In the genomic region with DNA sequence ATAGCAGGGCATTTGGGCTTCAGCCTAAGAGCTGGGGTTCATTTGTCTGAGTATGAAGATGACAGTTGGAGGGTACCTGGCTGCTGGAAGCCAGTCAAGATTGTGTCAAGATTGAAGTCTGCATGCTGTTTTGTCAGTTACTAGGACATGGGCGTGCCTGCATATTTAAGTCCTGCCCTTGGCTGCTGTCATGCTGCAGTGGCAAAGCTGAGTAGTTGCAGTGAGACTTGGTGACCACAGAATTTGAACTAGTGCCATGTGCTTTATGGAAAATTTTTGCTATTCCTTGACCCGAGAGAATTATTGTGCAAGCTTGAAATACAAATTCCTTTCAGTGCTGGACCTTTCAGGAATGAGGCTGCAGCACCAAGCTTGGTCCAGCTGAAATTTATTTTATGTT, we compare ENCODE assay signal across 15 mouse cellular contexts. TPM values are rescaled to one million over a fixed set of nuclear protein-coding genes. Genes with fewer than 3 reads are reported as not detected.
DNase-seq lines count a peak whose midpoint lies in the region; ATAC-seq and TF ChIP-seq lines count a peak whose summit lies in the region.
"Had no signal": no experiment of that assay in that cellular context is flagged by ENCODE, and none has a peak within 500 bp of the region (broad histone marks: within the 10 kb centered on the region; RNA-seq: fewer than 3 reads in every experiment).

No protein-coding gene starts in this region.

- no peaks in the 10 kb centered on the region for H3K9me3 ChIP-seq in MEL (replicated peaks; ENCODE audit: insufficient read depth, low read length)
- H3K9me3 ChIP-seq: embryonic facial prominence, embryonic 10.5 days; midbrain, embryonic 13.5 days; stomach, embryonic 15.5 days had no signal

- TF ChIP-seq POLR2A in MEL (IDR thresholded peaks at IDR 0.05; ENCODE audit: control insufficient read depth in 1 of 2, insufficient read depth in 1 of 2, low read depth in 1 of 2, low read length in 2 of 2, poor library complexity in 1 of 2), result 0 out of 4 replicates have a peak, but pooled peaks of 1 of the 2 experiments have one; percentile 25

- DNase-seq in heart, postnatal 10 days, result peak; percentile 27 to 30
- no peak for DNase-seq in heart, postnatal 14 days
- DNase-seq in MEL (ENCODE audit: low read depth, low spot score), result peak; percentile 74
- peak; percentile 46 for DNase-seq in adrenal gland, adult 8-10 months
- DNase-seq in lung, postnatal 25 days (ENCODE audit: low spot score), result peak; percentile 49
- no peak for DNase-seq in right cerebral cortex, adult 18-20 months
- DNase-seq: cerebellum, adult 9-11 months; right cerebral cortex, postnatal 4 days had no signal

- H3K79me2 ChIP-seq in MEL (ENCODE audit: control insufficient read depth, insufficient read depth, low read length, poor library complexity), result peaks cover 9% of the 10 kb centered on the region

- intact Hi-C loops in heart, postnatal 10 days (cut with DNase I), result no loop called here
- intact Hi-C loops in heart, postnatal 14 days (cut with DNase I), result no loop called here

- no peak for TF ChIP-seq RAD21 in MEL (IDR thresholded peaks at IDR 0.05; ENCODE audit: low read depth, low read length)

- H3K27me3 ChIP-seq in MEL (ENCODE audit: control insufficient read depth in 1 of 2, insufficient read depth in 2 of 2, low read length in 2 of 2), result no peaks in the 10 kb centered on the region
- H3K27me3 ChIP-seq: midbrain, embryonic 13.5 days; stomach, embryonic 15.5 days had no signal

- H3K27ac ChIP-seq in MEL (ENCODE audit: control insufficient read depth, low read depth, low read length), result no peak overlapping the region; the same call in 1 of the 2 replicates
- H3K27ac ChIP-seq: embryonic facial prominence, embryonic 10.5 days; layer of hippocampus, adult 2 months; midbrain, embryonic 13.5 days; stomach, embryonic 15.5 days had no signal

- H3K4me3 ChIP-seq in MEL (ENCODE audit: control insufficient read depth in 1 of 2, insufficient read depth in 1 of 2, low read depth in 2 of 2, low read length in 2 of 2), result no peak overlapping the region
- H3K4me3 ChIP-seq: embryonic facial prominence, embryonic 10.5 days; layer of hippocampus, adult 2 months; midbrain, embryonic 13.5 days; stomach, embryonic 15.5 days had no signal

- H3K36me3 ChIP-seq in MEL (ENCODE audit: control insufficient read depth in 1 of 2, insufficient read depth in 2 of 2, low read length in 2 of 2), result peaks cover 29 to 44% of the 10 kb centered on the region in 2 experiments

- TF ChIP-seq EP300 in MEL (IDR thresholded peaks at IDR 0.05; ENCODE audit: low read depth in 1 of 2, low read length in 2 of 2), result peak; percentile 64 to 81

- no peak for ATAC-seq in megakaryocyte, adult 5-6 weeks (ENCODE audit: poor library complexity, severe bottlenecking)
- ATAC-seq: intestine, embryonic 16.5 days; midbrain, embryonic 13.5 days had no signal

- H3K4me1 ChIP-seq in MEL (ENCODE audit: control insufficient read depth in 1 of 2, insufficient read depth in 2 of 2, low read length in 2 of 2), result peaks cover 38 to 41% of the 10 kb centered on the region in 2 experiments
- H3K4me1 ChIP-seq: embryonic facial prominence, embryonic 10.5 days; stomach, embryonic 15.5 days had no signal

- no peak overlapping the region for H3K9ac ChIP-seq in MEL (ENCODE audit: control insufficient read depth, low read depth, low read length, poor library complexity, severe bottlenecking)
- H3K9ac ChIP-seq: midbrain, embryonic 13.5 days; stomach, embryonic 15.5 days had no signal

- no peak for TF ChIP-seq CTCF in MEL (IDR thresholded peaks at IDR 0.05 in 2 of 3, conservative IDR thresholded peaks at IDR 0.05 in 1 of 3; ENCODE audit: control insufficient read depth in 1 of 3, insufficient read depth in 1 of 3, low read depth in 2 of 3, low read length in 3 of 3, poor library complexity in 1 of 3, severe bottlenecking in 1 of 3)

TF ChIP-seq in MEL, 35 proteins besides CTCF, POLR2A, EP300 and RAD21 (continues in another document):
- TF ChIP-seq ZNF384 (IDR thresholded peaks at IDR 0.05; ENCODE audit: low read depth, low read length), result no peak
- TF ChIP-seq NRF1 (IDR thresholded peaks at IDR 0.05; ENCODE audit: insufficient read depth, low read depth, low read length, poor library complexity, severe bottlenecking), result no peak
- TF ChIP-seq USF1 (IDR thresholded peaks at IDR 0.05; ENCODE audit: low read depth, low read length), result no peak
- no peak for TF ChIP-seq POLR2AphosphoS5 (IDR thresholded peaks at IDR 0.05; ENCODE audit: borderline replicate concordance, low read depth, low read length)
- TF ChIP-seq MAX (IDR thresholded peaks at IDR 0.05; ENCODE audit: low read length), result peak; percentile 73; the same call in 1 of the 2 replicates
- no peak for TF ChIP-seq ELF1 (IDR thresholded peaks at IDR 0.05; ENCODE audit: low read depth, low read length)
- peak; percentile 84 for TF ChIP-seq MYB (IDR thresholded peaks at IDR 0.05; ENCODE audit: low read depth, low read length)
- no peak; the same call in 1 of the 2 replicates for TF ChIP-seq NELFE (IDR thresholded peaks at IDR 0.05; ENCODE audit: low read depth, low read length)
- TF ChIP-seq TCF12 (IDR thresholded peaks at IDR 0.05; ENCODE audit: low read depth, low read length), result peak; percentile 36
- TF ChIP-seq BHLHE40 (IDR thresholded peaks at IDR 0.05; ENCODE audit: borderline replicate concordance, low read depth, low read length), result no peak
- TF ChIP-seq RCOR1 (IDR thresholded peaks at IDR 0.05; ENCODE audit: low read depth, low read length), result no peak
- no peak for TF ChIP-seq JUND (IDR thresholded peaks at IDR 0.05; ENCODE audit: low read depth, low read length)
- TF ChIP-seq HCFC1 (IDR thresholded peaks at IDR 0.05; ENCODE audit: low read depth, low read length), result no peak
- TF ChIP-seq ETS1 (IDR thresholded peaks at IDR 0.05; ENCODE audit: low read depth, low read length), result peak; percentile 78
- no peak for TF ChIP-seq POLR2AphosphoS2 (IDR thresholded peaks at IDR 0.05; ENCODE audit: low read length)
- no peak for TF ChIP-seq MAZ (IDR thresholded peaks at IDR 0.05; ENCODE audit: low read depth, low read length)
- no peak for TF ChIP-seq KAT2A (conservative IDR thresholded peaks at IDR 0.05; ENCODE audit: low read depth, low read length)
- no peak for TF ChIP-seq GABPA (IDR thresholded peaks at IDR 0.05; ENCODE audit: low read depth, low read length)
- TF ChIP-seq USF2 (IDR thresholded peaks at IDR 0.05; ENCODE audit: borderline replicate concordance in 1 of 2, insufficient read depth in 1 of 2, low read depth in 1 of 2, low read length in 2 of 2), result no peak
- peak; percentile 74; the same call in 1 of the 2 replicates for TF ChIP-seq SIN3A (IDR thresholded peaks at IDR 0.05; ENCODE audit: low read length)
- TF ChIP-seq SMC3 (IDR thresholded peaks at IDR 0.05; ENCODE audit: low read depth, low read length), result no peak
- peak; percentile 87 for TF ChIP-seq MXI1 (IDR thresholded peaks at IDR 0.05; ENCODE audit: low read depth, low read length)
- TF ChIP-seq ZKSCAN1 (IDR thresholded peaks at IDR 0.05; ENCODE audit: low read depth, low read length), result no peak
- TF ChIP-seq MAFK (IDR thresholded peaks at IDR 0.05; ENCODE audit: borderline replicate concordance, low read depth, low read length), result no peak
- no peak for TF ChIP-seq CHD1 (IDR thresholded peaks at IDR 0.05; ENCODE audit: low read depth, low read length)

RNA-seq across cellular contexts. Expression of gene Chfr, which starts 6.7 kb away (rescaled TPM):
- 10 to 100 TPM; 21.6 to 22.1 TPM for total RNA-seq in heart, postnatal 10 days (2021)
- total RNA-seq in heart, postnatal 14 days (2021), result 10 to 100 TPM; 21.0 to 21.4 TPM
- 44.7 and 50.4 TPM in 2 replicates for total RNA-seq in MEL (2012; rRNA removed)
- polyA plus RNA-seq in MEL (2012; ENCODE audit: insufficient read depth in 1 of 2, insufficient read length in 2 of 2, low read depth in 1 of 2, low replicate concordance in 2 of 2, missing spikeins in 1 of 2), result 10 to 100 TPM in 1 of 2 experiments, not detected in 1; 63.9 TPM
- total RNA-seq in adrenal gland, adult 8-10 months (2022), result 10 to 100 TPM; 25.6 to 46.9 (median 37.0) TPM
- total RNA-seq in megakaryocyte, adult 5-6 weeks (2015), result 45.7 and 49.6 TPM in 2 replicates
- total RNA-seq in megakaryocyte, adult 5-6 weeks (2017), result 73.1 and 78.6 TPM in 2 replicates

RNA-seq across cellular contexts. Expression of gene Zfp605, which starts 32.4 kb away (rescaled TPM):
- total RNA-seq in heart, postnatal 10 days (2021), result 1 to 10 TPM; 3.4 to 3.7 TPM
- 1 to 10 TPM; 2.9 to 3.0 TPM for total RNA-seq in heart, postnatal 14 days (2021)
- total RNA-seq in MEL (2012; rRNA removed), result 4.0 and 5.2 TPM in 2 replicates
- polyA plus RNA-seq in MEL (2012; ENCODE audit: insufficient read depth in 1 of 2, insufficient read length in 2 of 2, low read depth in 1 of 2, low replicate concordance in 2 of 2, missing spikeins in 1 of 2), result 1 to 10 TPM in 1 of 2 experiments, not detected in 1; 4.7 TPM
- total RNA-seq in adrenal gland, adult 8-10 months (2022), result 1 to 10 TPM; 5.7 to 9.0 (median 7.7) TPM
- total RNA-seq in megakaryocyte, adult 5-6 weeks (2015), result 2.5 and 4.2 TPM in 2 replicates
- 5.9 and 8.1 TPM in 2 replicates for total RNA-seq in megakaryocyte, adult 5-6 weeks (2017)

RNA-seq across cellular contexts. Expression of gene Golga3, which starts 34.2 kb away (rescaled TPM):
- 10 to 100 TPM; 35.3 to 39.5 TPM for total RNA-seq in heart, postnatal 10 days (2021)
- total RNA-seq in heart, postnatal 14 days (2021), result 10 to 100 TPM; 36.5 to 42.6 TPM
- total RNA-seq in MEL (2012; rRNA removed), result 16.3 and 17.4 TPM in 2 replicates
- 10 to 100 TPM; 21.7 to 80.3 TPM for polyA plus RNA-seq in MEL (2012; ENCODE audit: insufficient read depth in 1 of 2, insufficient read length in 2 of 2, low read depth in 1 of 2, low replicate concordance in 2 of 2, missing spikeins in 1 of 2)
- 10 to 100 TPM; 41.4 to 51.2 (median 47.0) TPM for total RNA-seq in adrenal gland, adult 8-10 months (2022)
- 11.9 and 12.6 TPM in 2 replicates for total RNA-seq in megakaryocyte, adult 5-6 weeks (2015)
- total RNA-seq in megakaryocyte, adult 5-6 weeks (2017), result 22.7 and 24.6 TPM in 2 replicates

RNA-seq across cellular contexts. Expression of gene Gtpbp6, which starts 34.3 kb away (rescaled TPM):
- total RNA-seq in heart, postnatal 10 days (2021), result 10 to 100 TPM; 29.8 to 30.1 TPM
- 10 to 100 TPM; 27.0 to 29.8 TPM for total RNA-seq in heart, postnatal 14 days (2021)
- 39.7 and 50.2 TPM in 2 replicates for total RNA-seq in MEL (2012; rRNA removed)
- polyA plus RNA-seq in MEL (2012; ENCODE audit: insufficient read depth in 1 of 2, insufficient read length in 2 of 2, low read depth in 1 of 2, low replicate concordance in 2 of 2, missing spikeins in 1 of 2), result 10 to 100 TPM in 1 of 2 experiments, not detected in 1; 59.1 TPM
- 10 to 100 TPM; 58.4 to 73.9 (median 65.9) TPM for total RNA-seq in adrenal gland, adult 8-10 months (2022)
- total RNA-seq in megakaryocyte, adult 5-6 weeks (2015), result 7.5 and 14.5 TPM in 2 replicates
- 15.9 and 17.9 TPM in 2 replicates for total RNA-seq in megakaryocyte, adult 5-6 weeks (2017)

RNA-seq across cellular contexts. Expression of gene Plcxd1, which starts 42.5 kb away (rescaled TPM):
- not detected for total RNA-seq in heart, postnatal 10 days (2021)
- total RNA-seq in heart, postnatal 14 days (2021), result not detected
- 0.46 and 0.77 TPM in 2 replicates for total RNA-seq in MEL (2012; rRNA removed)
- polyA plus RNA-seq in MEL (2012; ENCODE audit: insufficient read depth in 1 of 2, insufficient read length in 2 of 2, low read depth in 1 of 2, low replicate concordance in 2 of 2, missing spikeins in 1 of 2), result 1 to 10 TPM in 1 of 2 experiments, not detected in 1; 2.5 TPM
- total RNA-seq in adrenal gland, adult 8-10 months (2022), result under 1 TPM in 3 of 4 experiments, not detected in 1; 0.10 to 0.83 (median 0.22) TPM
- not detected in 2 replicates for total RNA-seq in megakaryocyte, adult 5-6 weeks (2015)
- total RNA-seq in megakaryocyte, adult 5-6 weeks (2017), result 0.11 TPM in 1 of 2 replicates, not detected in the other
- total RNA-seq: gastrocnemius, postnatal 4 days had no signal

Comparison
In these comparisons a context has a peak if more than half of its experiments do, and no peak if none do; other contexts are left out.
1. DNase-seq: peak in heart, postnatal 10 days (2 of 2), MEL (single experiment), adrenal gland, adult 8-10 months (single experiment) and lung, postnatal 25 days (single experiment); none in heart, postnatal 14 days (0 of 2) and right cerebral cortex, adult 18-20 months (single experiment).